Mouse (Mus musculus) left cerebral cortex, postnatal 4 days (tissue): Measurements from ENCODE around the gene Tbpl1. TPM values are rescaled to one million over a fixed set of nuclear protein-coding genes. Genes with fewer than 3 reads are reported as not detected.

ENCODE experiments used
- microRNA-seq: library from miRNA; unstranded; fragments of <30 nt; microRNA quantifications from one replicate; pipeline ENCODE4 v1.2.0, GENCODE M21; 2022
- total RNA-seq, 2 experiments: library from RNA; stranded (reverse); gene quantifications; 2 replicates each; pipeline ENCODE4 v1.2.3; 2021

Gene Tbpl1
- total RNA-seq, 2 experiments from 2014 or later: 62.4 to 67.2 TPM

Small RNA genes within 50 kb of the gene (microRNA-seq; reads per million reads assigned to microRNA genes)
- not detected for gene Mir7663

Other genes with a start within 250 kb of the Tbpl1 start
- gene Slc2a12, start 86.9 kb downstream of the Tbpl1 start, total RNA-seq: 1 to 10 TPM; 3.9 to 5.3 TPM
- not detected for gene Tcf21, start 88.2 kb upstream of the Tbpl1 start, total RNA-seq